Mouse (Mus musculus): ENCODE data around the gene Acot9.

- TF ChIP-seq CTCF (IDR thresholded peaks at IDR 0.05; ENCODE audit: borderline replicate concordance, insufficient read depth, low read length), result no peak
- TF ChIP-seq POLR2A (IDR thresholded peaks at IDR 0.05; ENCODE audit: low read depth, low read length), result no peak
These were observed 44.0 kb upstream of the Acot9 start for GRCm38 (mm10) chrX:155218277-155218676.

Data from embryonic fibroblast, embryonic 13.5 days (primary cell).